Mouse (Mus musculus): Measurements from ENCODE around the gene AC124108.1. TPM values are rescaled to one million over a fixed set of nuclear protein-coding genes. Genes with fewer than 3 reads are reported as not detected.

Gene AC124108.1
- polyA plus RNA-seq, 1 experiment = not detected

- H3K4me1 ChIP-seq (ENCODE audit: control insufficient read depth, insufficient read depth, low read length) = no peaks in the 10 kb centered on the region
- H3K27me3 ChIP-seq (replicated peaks; ENCODE audit: control insufficient read depth, insufficient read depth, low read length) = peaks cover 2% of the 10 kb centered on the region; the same call in 1 of the 2 replicates
- H3K36me3 ChIP-seq (ENCODE audit: control insufficient read depth, insufficient read depth, low read length) = no peaks in the 10 kb centered on the region
- H3K27ac ChIP-seq (ENCODE audit: insufficient read depth, low read depth, low read length) = no peak overlapping the region
- WGBS = under 1% methylated on average over 50 of the region's 50 CpGs
- DNase-seq = peak; percentile 34
- peak overlapping the region; percentile 55 for H3K4me3 ChIP-seq (ENCODE audit: insufficient read depth, low read depth, low read length)
- TF ChIP-seq POLR2A (IDR thresholded peaks at IDR 0.05; ENCODE audit: low read depth, low read length) (no peak), CTCF (conservative IDR thresholded peaks at IDR 0.05; ENCODE audit: insufficient read depth, insufficient read length, low read depth, low read length) (no peak)
Measured at GRCm38 (mm10) chr1:132190040-132190513, 1.2 kb upstream of the AC124108.1 start.

DNA sequence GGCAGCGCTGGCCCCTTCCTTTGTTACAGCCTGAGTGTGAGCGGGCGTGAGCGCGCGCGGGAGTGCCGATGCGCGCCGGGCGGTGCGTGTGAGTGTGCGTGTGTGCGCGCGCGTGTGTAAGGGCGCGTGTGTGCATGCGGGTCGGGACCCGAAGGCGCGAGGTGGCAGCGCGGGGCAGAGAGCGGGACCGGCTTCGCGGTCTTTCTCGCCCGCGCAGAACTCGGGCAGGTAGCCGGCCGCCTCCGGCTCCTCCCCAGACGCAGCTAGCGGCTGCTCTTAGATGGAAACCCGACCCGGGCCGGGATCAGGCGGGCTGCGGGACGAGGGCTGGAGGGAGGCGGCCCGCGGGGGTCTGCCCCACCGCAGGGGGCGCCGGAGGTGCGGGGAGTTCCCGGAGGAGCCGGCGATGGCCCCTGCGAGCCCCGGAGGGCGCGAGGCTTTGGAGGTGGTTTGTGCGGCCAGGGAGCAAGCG, 600 bp upstream of the AC124108.1 start:
- under 1% methylated on average over 62 of the region's 62 CpGs for WGBS
- no peaks in the 10 kb centered on the region for H3K36me3 ChIP-seq (ENCODE audit: control insufficient read depth, insufficient read depth, low read length)
- no peaks in the 10 kb centered on the region for H3K4me1 ChIP-seq (ENCODE audit: control insufficient read depth, insufficient read depth, low read length)
- peaks cover 2% of the 10 kb centered on the region; the same call in 1 of the 2 replicates for H3K27me3 ChIP-seq (replicated peaks; ENCODE audit: control insufficient read depth, insufficient read depth, low read length)
- DNase-seq = no peak
- TF ChIP-seq CTCF (conservative IDR thresholded peaks at IDR 0.05; ENCODE audit: insufficient read depth, insufficient read length, low read depth, low read length) = no peak
- H3K4me3 ChIP-seq (ENCODE audit: insufficient read depth, low read depth, low read length) = peak overlapping the region; percentile 55
- no peak overlapping the region for H3K27ac ChIP-seq (ENCODE audit: insufficient read depth, low read depth, low read length)

- no peak for DNase-seq
Measured at GRCm38 (mm10) chr1:132191786-132192680, 776 bp downstream of the AC124108.1 start.

DNA sequence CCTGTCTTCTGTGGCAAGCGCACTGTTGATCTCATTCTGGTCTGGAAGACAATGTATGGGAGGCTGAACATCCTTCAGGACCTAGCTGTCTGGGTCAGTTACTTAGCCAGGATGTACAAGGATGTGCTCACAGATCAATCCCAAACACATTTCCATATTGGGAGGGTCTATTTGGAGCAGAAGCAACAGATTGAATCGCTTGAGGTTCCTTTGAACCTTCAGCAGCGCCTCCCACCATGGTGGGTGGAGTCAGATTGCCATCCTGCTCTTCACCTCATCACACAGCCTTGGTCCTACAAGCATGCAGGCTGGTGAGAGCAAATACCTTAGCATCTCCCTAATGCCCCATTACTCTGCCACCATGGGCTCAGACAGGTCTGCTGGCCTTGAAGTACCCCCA, 2.5 kb downstream of the AC124108.1 start:
- 66% methylated on average over 3 of the region's 3 CpGs for WGBS
- H3K4me1 ChIP-seq (ENCODE audit: control insufficient read depth, insufficient read depth, low read length) = no peaks in the 10 kb centered on the region
- no peak overlapping the region for H3K27ac ChIP-seq (ENCODE audit: insufficient read depth, low read depth, low read length)
- no peaks in the 10 kb centered on the region for H3K36me3 ChIP-seq (ENCODE audit: control insufficient read depth, insufficient read depth, low read length)
- peaks cover 2% of the 10 kb centered on the region; the same call in 1 of the 2 replicates for H3K27me3 ChIP-seq (replicated peaks; ENCODE audit: control insufficient read depth, insufficient read depth, low read length)
- H3K4me3 ChIP-seq (ENCODE audit: insufficient read depth, low read depth, low read length) = no peak overlapping the region
- TF ChIP-seq POLR2A (IDR thresholded peaks at IDR 0.05; ENCODE audit: low read depth, low read length) (no peak), CTCF (conservative IDR thresholded peaks at IDR 0.05; ENCODE audit: insufficient read depth, insufficient read length, low read depth, low read length) (no peak)
- DNase-seq = no peak

More at GRCm38 (mm10) chr1:132191786-132192680, 776 bp downstream of the AC124108.1 start:
- TF ChIP-seq POLR2A (IDR thresholded peaks at IDR 0.05; ENCODE audit: low read depth, low read length) (no peak), CTCF (conservative IDR thresholded peaks at IDR 0.05; ENCODE audit: insufficient read depth, insufficient read length, low read depth, low read length) (no peak)
- Histone ChIP-seq H3K4me1 (ENCODE audit: control insufficient read depth, insufficient read depth, low read length) (no peaks in the 10 kb centered on the region), H3K36me3 (ENCODE audit: control insufficient read depth, insufficient read depth, low read length) (no peaks in the 10 kb centered on the region), H3K27ac (ENCODE audit: insufficient read depth, low read depth, low read length) (no peak overlapping the region), H3K27me3 (replicated peaks; ENCODE audit: control insufficient read depth, insufficient read depth, low read length) (peaks cover 2% of the 10 kb centered on the region; the same call in 1 of the 2 replicates), H3K4me3 (ENCODE audit: insufficient read depth, low read depth, low read length) (no peak overlapping the region)
- WGBS = 26% methylated on average over 16 of the region's 16 CpGs

DNA sequence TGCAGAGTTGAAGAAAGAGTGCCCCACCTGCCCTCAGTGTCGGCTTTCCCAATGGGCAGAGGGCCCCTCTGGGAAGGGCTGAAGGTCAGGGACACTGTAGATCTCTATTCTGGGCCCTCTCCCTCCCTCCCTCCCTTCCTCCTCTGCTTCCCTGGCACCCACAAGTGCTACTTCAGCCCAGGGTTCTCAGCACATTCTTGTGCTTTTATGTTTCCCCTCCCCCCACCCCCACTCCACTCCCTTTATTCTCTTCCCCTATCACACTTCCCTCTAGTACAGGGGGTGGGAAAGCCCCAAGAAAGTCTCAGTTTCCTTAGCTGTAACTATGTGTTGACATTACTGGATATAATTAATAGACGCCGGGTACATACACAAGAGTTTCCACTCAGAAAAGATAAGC, 3.4 kb downstream of the AC124108.1 start:
- WGBS = 60% methylated on average over 3 of the region's 3 CpGs
- Histone ChIP-seq H3K4me3 (ENCODE audit: insufficient read depth, low read depth, low read length) (no peak overlapping the region), H3K4me1 (ENCODE audit: control insufficient read depth, insufficient read depth, low read length) (no peaks in the 10 kb centered on the region), H3K36me3 (ENCODE audit: control insufficient read depth, insufficient read depth, low read length) (no peaks in the 10 kb centered on the region), H3K27me3 (replicated peaks; ENCODE audit: control insufficient read depth, insufficient read depth, low read length) (peaks cover 2% of the 10 kb centered on the region; the same call in 1 of the 2 replicates), H3K27ac (ENCODE audit: insufficient read depth, low read depth, low read length) (no peak overlapping the region)
- DNase-seq = no peak
- TF ChIP-seq CTCF (conservative IDR thresholded peaks at IDR 0.05; ENCODE audit: insufficient read depth, insufficient read length, low read depth, low read length) = no peak
- no peak for TF ChIP-seq POLR2A (IDR thresholded peaks at IDR 0.05; ENCODE audit: low read depth, low read length)

- Histone ChIP-seq H3K27ac (ENCODE audit: insufficient read depth, low read depth, low read length) (no peak overlapping the region), H3K27me3 (replicated peaks; ENCODE audit: control insufficient read depth, insufficient read depth, low read length) (peaks cover 2% of the 10 kb centered on the region; the same call in 1 of the 2 replicates), H3K4me1 (ENCODE audit: control insufficient read depth, insufficient read depth, low read length) (no peaks in the 10 kb centered on the region), H3K4me3 (ENCODE audit: insufficient read depth, low read depth, low read length) (no peak overlapping the region), H3K36me3 (ENCODE audit: control insufficient read depth, insufficient read depth, low read length) (no peaks in the 10 kb centered on the region)
- no peak for TF ChIP-seq CTCF (conservative IDR thresholded peaks at IDR 0.05; ENCODE audit: insufficient read depth, insufficient read length, low read depth, low read length)
- no peak for TF ChIP-seq POLR2A (IDR thresholded peaks at IDR 0.05; ENCODE audit: low read depth, low read length)
- 87% methylated on average over 9 of the region's 9 CpGs for WGBS
- DNase-seq = no peak
Measured at GRCm38 (mm10) chr1:132195100-132195499, 3.8 kb downstream of the AC124108.1 start.

DNA sequence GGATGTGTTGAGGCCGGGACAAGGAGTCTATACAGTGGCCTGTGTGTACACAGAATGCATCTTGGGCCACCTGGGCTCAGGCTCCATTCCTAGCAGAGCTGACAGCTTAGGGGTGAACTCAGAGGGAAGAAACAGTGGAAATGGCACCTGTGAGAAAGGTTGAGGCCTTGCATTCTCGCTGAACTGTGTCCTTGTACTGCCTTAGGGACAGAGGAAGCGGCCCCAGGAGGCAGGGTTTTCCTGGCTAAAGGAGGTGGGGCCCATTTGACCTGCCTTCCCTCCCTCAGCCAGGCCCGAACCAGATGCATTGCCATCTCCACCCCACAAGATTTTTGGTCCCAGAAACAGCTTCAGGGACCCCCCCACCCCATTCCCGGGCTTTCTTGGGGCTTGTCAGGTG, 4.4 kb downstream of the AC124108.1 start:
- Histone ChIP-seq H3K36me3 (ENCODE audit: control insufficient read depth, insufficient read depth, low read length) (no peaks in the 10 kb centered on the region), H3K4me1 (ENCODE audit: control insufficient read depth, insufficient read depth, low read length) (no peaks in the 10 kb centered on the region), H3K27ac (ENCODE audit: insufficient read depth, low read depth, low read length) (no peak overlapping the region), H3K4me3 (ENCODE audit: insufficient read depth, low read depth, low read length) (no peak overlapping the region), H3K27me3 (replicated peaks; ENCODE audit: control insufficient read depth, insufficient read depth, low read length) (peaks cover 2% of the 10 kb centered on the region; the same call in 1 of the 2 replicates)
- no peak for DNase-seq
- TF ChIP-seq POLR2A (IDR thresholded peaks at IDR 0.05; ENCODE audit: low read depth, low read length) (no peak), CTCF (conservative IDR thresholded peaks at IDR 0.05; ENCODE audit: insufficient read depth, insufficient read length, low read depth, low read length) (no peak)
- 71% methylated on average over 5 of the region's 5 CpGs for WGBS

Data from kidney, adult 2 months (tissue).